Mouse (Mus musculus) megakaryocyte-erythroid progenitor cell, adult 5-6 weeks (primary cell): ENCODE results near the gene Rtp2. TPM values are rescaled to one million over a fixed set of nuclear protein-coding genes. Genes with fewer than 3 reads are reported as not detected.

Experiments
- ATAC-seq: replicated peaks from 2 replicates; pipeline ENCODE4 v1.8.0; 2016; ENCODE audit warnings: mild to moderate bottlenecking, inconsistent platforms; ENCODE audit not compliant: severe bottlenecking, poor library complexity, low FRiP score, low TSS enrichment
- total RNA-seq, 2 experiments: library from RNA; stranded (forward) in 1 of 2; stranded (reverse) in 1 of 2; fragments of 200-1000, 215-1000 nt in 1 of 2; fragments of >200 nt in 1 of 2; fragmentation: Nextera tagmentation in 1 of 2; gene quantifications; 2 replicates each; pipeline ENCODE4 v1.2.3; 2014 to 2017

Rtp2 gene
- total RNA-seq (2014; fragmentation: Nextera tagmentation) (not detected in 2 replicates), total RNA-seq (2017) (not detected in 2 replicates)

DNA sequence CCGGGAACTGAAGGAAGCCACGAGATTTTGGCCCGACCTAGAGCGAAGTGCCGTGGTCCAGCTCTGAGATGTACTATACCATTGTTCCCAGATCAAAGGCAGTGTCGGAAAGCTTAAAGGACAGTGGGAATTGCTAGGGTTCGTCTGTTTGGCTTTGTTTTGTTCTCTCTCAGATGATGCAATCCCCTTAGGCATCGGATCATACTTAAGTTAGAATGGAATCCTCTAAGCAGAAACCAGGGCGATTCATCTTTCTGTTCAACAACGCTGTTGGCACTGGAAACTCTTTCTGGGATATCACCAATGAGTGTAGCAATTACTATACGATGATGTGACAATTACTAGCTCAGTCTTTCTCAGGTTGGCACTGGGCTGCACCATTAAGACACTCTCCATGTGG lies at the start of gene Rtp2:
Rtp2 (minus strand) TSS at position 101 of the 400 bp plus-strand sequence.
- no peak for ATAC-seq

DNA sequence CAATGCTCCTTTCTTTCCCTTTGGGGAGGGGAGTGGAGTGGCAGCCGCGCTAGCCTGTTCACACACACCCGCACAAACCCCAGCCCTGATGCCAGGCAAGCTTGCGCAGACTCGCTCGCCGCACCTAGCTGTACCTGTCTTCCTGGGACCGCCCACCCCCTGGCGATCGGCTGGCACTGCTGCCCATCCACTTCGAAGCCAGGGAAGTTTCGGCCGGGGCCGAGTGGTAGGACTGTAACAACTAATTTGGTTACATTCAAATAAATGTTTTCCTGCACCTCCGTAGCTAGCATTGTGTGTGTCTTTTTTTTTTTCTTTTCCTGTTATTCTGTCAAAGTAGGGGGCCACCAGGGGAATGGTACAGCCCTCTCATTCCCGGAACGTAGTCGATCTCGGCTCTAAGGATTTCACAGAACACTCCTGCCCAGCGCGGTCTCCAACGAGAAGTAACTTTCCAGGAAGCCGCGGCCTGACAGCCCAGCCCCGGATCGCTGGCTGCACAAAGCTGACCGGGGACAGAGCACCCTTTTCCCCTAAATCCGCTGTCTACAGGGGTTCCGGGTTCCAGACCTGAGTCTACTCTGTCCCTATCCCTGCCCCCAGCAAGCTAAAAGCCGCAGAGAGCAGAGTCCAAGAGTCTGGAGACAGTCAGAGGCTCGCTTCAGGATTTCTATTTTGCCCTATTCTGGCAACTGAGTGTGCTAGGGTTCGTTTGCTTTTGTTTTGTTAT lies 49.0 kb upstream of the Rtp2 start:
- ATAC-seq = no peak

DNA sequence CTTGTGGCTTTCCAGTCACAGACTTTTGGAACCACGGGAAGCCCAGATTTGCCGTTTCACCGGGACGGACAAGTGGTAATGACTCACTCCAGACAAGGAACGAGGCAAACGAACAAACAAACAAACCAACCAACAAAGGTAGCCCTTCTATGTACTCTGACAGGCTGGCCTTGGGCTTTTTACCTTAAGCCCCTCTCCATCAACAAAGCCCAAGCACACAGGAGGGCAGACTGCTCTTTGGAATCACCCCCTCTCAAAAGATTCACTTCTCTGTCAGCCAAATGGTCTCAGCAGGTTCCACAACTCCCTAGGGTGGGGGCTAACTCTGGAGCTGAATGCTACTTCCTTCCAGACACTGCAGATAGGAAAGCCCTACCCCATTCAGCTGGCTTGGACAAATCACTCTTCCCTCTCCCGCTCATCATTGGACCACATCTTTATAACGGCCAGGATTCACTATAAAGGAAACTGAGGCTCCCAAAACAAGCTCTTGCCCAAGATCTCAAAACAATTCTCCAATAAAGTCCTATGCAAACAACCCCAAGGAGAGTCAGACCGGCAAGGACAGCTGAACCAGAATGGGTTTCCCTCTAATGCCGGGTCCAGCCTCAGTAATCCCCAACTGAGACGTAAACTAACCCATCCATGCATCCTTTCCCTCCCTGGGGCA lies 48.1 kb upstream of the Rtp2 start:
- no peak for ATAC-seq

DNA sequence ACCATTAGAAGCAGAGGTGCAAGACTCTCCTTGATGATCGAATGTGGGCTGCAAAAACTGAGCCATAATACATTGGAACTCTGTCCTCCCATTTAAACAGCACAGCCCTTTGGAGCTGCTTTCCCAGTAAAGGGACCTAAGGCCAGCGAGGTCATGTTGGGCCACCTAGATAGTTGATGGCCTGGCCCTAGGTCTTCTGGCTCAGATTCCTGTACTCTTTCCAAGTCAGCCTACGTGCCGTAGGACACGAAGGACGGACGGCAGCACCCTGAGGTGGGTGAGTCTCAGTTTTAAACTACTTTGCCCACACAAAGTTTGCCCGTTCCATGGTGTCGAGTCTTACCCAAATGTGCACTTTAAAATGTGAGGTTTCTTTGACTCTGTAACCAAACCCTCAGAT lies 47.3 kb upstream of the Rtp2 start:
- no peak for ATAC-seq

DNA sequence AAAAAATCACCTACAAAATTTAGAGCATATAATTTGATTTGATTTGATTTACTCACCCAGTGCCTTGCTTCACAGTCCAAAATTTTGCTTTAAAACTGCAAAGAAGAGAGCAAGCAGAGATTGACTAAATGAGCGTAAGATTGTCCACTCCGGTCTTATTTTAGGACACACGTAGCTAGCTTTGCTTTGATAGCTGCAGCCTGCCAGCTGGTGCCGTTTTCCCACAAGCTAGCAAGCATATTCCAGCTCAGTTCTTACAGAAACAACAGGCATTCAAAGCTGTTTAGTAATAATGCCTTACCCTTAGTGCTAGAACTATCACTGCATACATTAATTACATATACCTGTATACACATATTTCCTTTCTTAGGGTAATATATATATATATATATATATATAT lies 46.3 kb upstream of the Rtp2 start:
- ATAC-seq = no peak

DNA sequence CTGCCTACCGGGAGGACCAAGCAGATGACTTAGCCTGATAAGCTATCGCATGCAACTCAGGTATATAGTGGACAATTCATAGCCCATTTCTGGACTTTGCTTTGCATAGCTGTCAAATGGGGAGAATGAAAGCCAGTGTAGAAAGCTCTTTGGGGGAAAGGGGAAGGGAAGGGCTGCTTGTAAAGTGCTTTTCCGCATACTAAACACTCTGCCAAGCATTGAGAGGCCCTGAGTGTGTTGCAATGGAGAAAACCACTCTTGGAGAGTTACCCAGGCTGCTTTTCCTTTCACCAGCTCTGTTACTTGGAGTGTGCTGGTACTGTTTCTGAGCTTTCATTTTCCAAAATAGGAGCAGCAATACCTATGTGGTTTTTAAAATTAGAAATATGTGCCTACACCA lies 45.5 kb upstream of the Rtp2 start:
- no peak for ATAC-seq

DNA sequence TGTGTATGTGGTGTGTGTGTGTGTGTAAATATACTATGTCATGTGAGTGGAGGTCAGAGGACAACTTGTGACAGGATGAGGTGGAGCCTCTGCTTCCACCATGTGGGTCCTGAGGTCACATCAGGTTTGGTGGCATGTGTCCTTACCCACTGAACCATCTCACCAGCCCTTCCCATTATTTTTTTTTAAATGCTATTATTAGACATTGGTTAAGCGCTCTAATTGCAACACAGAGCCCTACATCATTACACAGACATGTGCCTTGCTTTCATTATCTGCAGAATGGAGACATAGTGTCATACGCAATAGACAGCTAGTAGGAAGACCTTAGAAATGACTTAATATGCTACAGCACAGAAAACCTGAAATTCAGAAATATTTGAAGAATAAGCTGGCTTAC lies 44.0 kb upstream of the Rtp2 start:
- ATAC-seq = no peak

DNA sequence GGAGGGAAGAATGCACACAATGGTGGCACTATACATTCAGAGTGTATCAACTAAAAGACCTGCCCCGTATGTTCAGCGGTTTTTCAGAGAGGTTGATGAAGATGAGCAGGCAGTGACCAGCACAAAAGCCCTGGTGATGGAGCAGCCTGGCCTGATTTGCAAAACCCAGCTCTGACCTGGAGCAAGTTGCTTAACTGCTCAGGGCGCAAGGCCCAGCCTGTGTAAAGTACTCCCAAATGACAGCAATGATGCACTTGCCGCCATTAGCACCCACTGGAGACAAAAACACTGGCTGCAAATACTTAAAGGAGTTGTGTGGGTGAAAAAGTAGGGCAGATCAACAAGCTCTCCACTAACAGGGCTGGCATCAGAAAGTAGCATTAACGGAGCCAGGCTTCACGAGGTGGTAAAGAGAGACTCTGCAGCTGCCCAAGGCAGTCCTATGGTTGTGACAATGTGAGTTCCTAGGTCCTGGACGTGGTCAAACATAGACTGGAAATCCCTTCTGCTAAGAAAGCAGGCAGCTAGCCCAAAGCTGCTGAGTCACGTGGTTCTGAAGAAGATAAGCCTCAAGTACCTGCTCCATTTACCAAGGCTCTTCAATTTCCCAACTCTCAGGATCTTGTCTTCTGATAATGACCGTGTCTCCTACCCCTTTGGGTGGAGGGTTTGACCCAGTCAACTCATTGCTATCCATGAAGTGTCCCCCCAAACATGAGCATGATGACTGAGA lies 41.6 kb upstream of the Rtp2 start:
- no peak for ATAC-seq

DNA sequence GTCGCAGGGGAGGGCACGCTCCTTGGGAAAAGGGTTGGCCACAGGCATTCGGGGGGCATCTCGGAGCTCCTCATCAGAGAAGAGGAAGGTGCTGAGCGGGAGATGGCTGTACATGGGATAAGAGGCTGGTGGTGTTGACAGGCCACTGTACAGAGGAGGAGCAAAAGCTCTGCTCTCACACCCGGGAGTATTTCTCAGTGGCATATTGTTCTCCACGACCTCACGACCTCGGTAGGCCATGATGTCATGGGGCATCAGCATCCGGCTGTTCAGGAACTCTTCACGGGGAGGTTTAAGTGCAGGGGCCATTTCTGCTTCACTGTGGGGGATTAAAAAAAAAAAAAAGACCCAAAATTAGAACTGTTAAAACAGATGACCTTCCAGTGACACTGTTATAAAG lies 40.7 kb upstream of the Rtp2 start:
- no peak for ATAC-seq

DNA sequence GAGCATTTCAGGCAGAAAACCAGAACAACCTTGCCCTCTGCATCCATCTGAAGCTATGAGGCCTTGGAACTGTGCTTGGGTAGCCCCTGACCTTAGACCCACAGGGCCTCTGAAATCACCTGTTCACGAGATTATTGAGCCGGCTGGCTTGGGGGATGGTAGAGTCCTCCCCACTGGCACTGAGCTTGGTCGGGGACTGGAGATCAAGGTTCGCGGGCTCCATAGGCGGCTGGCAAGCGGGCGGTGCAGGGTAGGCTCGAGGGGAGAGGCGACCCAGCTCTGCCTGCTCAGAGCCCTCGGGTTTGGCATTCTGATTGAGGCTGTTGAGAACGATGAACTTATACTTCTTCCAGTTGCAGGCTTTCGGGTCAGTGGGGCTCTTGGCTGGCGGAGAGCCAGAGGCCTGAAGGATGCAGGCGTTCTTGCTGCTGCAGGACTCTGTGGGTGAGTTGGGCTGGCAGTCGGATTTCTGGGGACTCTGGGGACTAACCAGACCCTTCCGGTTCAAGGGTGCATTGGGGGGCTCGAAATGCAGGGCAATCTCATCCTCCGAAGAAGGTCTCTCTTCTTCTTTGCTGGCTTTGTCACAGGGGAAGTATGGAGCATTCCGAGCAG lies 40.0 kb upstream of the Rtp2 start:
- ATAC-seq = no peak

DNA sequence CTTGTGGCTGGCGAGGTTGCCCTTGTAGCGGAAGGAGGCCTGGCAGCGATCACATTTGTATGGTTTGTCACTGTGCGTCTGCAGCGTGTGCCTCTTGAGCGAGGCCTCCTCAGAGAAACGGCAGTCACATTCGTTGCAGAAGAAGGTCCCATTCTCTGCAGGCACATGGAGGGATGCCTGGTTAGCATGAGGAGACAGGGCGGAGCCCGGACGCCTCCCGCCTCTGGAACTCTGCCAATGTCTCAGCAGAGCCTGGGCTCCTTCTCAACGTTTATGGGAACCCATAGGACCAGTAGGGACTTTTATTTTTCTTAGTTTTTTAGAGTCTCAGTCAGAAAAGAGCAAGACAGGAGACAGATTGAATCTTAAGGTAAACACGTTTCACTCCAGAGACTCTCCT lies 37.7 kb upstream of the Rtp2 start:
- peak; percentile 54 for ATAC-seq

DNA sequence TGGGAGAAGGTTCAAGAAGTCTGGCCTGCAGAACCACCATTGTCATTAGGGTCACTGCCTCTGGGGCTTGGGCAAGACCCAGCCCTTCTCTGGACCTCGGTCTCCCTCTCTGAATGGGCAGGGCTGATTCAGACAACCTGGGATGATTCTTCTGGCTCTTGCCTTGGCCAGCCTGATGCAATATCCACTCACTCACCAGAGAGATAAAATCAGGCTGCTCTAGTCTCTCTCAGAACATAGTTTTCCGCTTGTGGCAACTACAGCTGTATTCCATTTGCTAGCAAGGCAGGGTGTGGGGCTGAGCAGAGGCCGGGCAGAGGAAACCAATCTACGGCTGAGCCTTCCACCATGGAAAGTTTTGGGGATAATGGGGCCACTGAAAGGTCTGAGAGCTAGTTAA lies 36.7 kb upstream of the Rtp2 start:
- ATAC-seq = no peak

DNA sequence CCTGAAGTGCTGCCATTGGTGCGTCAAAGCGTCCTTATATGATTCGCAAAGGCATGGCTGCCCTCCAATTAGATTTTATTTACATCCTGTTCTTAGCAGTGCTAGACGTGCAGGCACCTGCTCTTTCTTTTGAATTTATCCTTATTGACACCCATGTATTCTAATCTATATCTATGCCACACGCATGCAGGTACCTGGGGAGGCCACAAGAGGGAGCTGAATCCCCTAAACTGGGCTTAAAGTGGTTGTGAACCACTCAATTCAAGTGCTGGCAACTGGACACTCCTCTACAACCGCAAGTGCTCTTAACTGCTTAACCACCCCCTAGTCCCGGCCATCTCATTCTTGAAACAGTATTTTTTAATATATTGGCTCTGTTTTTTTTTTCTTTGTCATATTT lies 35.1 kb upstream of the Rtp2 start:
- ATAC-seq = peak; percentile 53; the same call in 1 of the 2 replicates

DNA sequence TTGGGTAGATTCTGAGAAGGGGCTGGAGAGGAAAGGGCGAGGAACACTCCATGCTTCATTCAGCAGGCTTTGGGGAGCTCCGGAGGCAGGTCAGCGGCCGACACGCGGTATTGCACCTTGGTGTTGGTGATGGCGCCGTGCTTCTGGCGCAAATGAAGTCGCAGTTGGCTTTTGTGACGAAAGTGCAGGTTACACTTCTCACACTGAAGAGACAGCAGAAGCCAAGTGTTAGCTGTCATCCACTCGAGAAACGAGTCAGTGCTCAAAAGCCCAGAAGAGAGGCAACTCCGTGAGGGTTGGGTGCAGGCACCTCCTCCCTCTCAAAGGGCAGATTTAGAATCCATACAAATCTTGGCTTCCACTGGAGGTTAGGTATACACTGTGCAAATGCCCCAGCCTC lies 33.9 kb upstream of the Rtp2 start:
- ATAC-seq = no peak

DNA sequence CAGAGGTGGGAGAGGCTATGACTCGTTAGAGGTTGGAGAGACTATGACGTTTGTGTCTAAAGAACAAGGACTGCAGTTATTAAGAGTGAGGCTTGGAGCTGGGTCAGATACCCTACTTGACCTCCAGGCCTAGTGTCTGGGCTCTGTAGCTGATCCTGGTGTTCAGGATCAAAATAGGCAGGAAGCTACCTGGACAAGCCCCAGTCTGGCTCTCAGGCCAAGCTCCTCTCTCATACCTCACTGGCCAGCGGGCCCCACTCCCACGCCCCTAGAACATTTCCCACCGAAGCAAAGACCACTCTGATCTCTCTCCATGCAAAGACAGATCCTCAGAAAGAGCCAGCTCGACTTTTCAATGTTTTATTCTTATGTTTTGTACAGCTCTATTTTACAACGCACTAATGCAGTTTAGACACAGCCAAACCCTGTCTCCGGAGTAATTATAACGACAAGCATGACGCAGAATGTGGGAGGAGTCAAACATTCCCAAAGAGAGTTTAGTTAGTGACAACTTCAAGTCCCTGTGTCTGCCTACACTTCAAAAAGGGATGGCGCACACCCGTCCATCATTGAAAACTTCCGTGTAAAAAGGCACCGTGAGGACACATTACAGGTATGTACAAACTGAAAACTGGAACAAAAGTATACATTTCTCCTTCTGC lies 32.6 kb upstream of the Rtp2 start:
- ATAC-seq = no peak

DNA sequence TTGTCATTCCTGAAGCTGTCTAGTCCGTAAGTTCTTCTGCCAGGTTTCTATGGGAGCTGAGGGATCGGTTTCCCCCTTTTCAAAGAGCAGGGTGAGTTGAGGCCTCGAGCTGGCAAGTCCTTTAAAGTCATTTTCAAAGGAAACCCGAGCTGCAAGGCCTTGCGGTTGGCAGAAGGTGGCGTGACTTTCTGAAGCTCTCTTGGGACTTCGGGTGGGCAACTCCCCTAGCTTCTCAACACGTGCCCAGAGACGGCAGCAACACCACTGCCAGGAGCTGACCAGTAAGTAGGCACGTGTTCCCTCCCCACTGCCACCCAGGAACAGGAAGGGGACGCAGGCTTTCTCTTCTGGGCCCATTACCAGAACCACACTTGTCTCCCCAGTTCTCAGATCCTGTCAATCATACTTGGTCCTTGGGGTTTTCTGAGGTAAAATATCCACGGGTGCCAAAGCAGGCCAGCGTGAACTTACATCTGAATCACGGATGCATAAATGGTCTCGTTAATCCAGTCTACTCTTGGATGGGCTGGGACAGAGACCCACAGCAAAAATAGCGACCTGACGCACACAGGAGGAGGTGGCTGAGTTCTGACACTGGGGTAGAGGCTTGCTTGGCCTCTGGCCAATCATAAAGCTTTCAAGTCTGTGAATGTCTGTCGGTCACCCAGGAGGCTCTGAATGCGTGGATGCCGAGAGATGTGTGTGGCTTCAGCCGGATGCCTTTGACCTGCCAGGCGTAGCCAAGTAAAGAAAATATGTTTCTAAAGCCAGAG lies 31.9 kb upstream of the Rtp2 start:
- no peak for ATAC-seq

DNA sequence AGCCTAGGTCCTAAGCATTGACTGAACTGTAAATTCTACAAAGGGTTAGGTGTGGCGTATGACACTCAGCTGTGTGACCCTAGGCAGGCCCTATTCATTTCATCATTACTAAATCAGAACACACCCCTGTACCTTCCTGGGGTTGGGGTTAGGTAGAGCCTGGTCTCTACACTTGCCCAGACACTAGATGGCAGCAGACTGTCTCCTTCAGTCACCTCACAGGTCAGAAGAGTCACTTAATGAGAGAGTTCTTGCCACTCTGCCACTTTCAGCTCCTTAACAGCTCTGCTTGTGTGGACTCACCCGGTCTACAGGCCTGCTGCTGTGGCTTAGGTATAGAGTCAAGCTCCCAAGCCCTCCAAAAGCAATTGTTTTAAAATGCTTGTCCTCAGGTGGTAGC lies 30.2 kb upstream of the Rtp2 start:
- ATAC-seq = peak; percentile 67

DNA sequence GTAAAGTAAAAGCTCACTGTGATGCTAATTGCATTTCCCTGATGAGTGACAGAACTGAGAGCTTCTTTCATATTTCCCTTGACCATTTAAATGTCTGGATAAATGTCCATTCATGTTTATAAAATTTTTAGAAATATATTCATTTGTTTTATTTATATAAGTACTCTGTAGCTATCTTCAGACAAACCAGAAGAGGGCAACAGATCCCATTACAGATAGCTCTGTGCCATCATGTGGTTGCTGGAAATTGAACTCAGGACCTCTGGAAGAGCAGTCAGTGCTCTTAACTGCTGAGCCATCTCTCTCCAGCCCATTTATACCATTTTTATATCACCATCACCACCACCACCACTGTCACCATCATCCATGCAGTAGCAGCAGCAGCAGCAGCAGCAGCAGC lies 26.7 kb upstream of the Rtp2 start:
- ATAC-seq = no peak

DNA sequence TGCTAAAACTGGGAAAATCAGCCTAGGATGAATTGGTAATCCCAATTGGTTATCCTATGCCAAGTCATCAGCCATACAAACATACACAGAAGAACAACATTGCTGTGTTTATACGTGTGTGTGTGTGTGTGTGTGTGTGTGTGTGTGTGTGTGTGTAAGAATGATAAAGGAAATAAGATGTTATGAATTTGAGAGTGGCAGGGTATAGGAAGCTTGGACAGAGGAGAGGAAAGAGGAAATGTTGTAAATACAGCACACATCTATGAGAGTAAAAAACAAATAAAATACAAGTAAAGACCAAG lies 21.7 kb upstream of the Rtp2 start:
- ATAC-seq = no peak
